Comparison of ENCODE assay signal across 29 mouse cellular contexts in the genomic region with DNA sequence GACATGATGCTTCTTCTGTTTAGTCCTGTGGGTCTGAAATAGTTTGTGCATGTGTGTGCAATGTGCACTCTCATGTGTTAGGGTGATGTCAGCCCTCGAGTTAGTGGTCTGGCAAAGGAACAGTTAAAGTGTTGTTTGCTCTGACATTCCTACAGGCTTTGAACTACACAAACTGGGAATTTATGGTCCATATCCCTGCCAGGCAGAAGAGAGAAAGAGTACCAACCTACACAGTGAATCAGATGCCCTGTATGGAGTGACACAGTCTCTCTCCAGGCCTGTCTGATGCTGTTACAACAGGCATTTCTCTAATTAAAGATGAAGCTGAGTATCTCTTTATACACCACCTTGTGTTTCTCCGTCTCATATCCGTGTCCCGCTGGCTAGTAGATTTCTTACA. TPM values are rescaled to one million over a fixed set of nuclear protein-coding genes. Genes with fewer than 3 reads are reported as not detected.
"Had no signal": no experiment of that assay in that cellular context is flagged by ENCODE, and none has a peak within 500 bp of the region (broad histone marks: within the 10 kb centered on the region; RNA-seq: fewer than 3 reads in every experiment).

No protein-coding gene starts in this region.

- H3K36me3 ChIP-seq: heart, embryonic 10.5 days; heart, embryonic 12.5 days; hindbrain, embryonic 10.5 days; hindbrain, embryonic 12.5 days; intestine, embryonic 15.5 days; limb, embryonic 13.5 days; limb, embryonic 15.5 days; liver, embryonic 12.5 days had no signal

- H3K9me3 ChIP-seq: heart, embryonic 10.5 days; heart, embryonic 12.5 days; hindbrain, embryonic 10.5 days; hindbrain, embryonic 12.5 days; intestine, embryonic 15.5 days; limb, embryonic 13.5 days; limb, embryonic 15.5 days; liver, embryonic 12.5 days had no signal

- H3K9ac ChIP-seq: heart, embryonic 12.5 days; hindbrain, embryonic 12.5 days; hindbrain, embryonic 14.5 days; intestine, embryonic 15.5 days; limb, embryonic 13.5 days; limb, embryonic 15.5 days; liver, embryonic 12.5 days; liver, embryonic 14.5 days had no signal

- H3K4me2 ChIP-seq: heart, embryonic 12.5 days; hindbrain, embryonic 12.5 days; hindbrain, embryonic 14.5 days; intestine, embryonic 15.5 days; limb, embryonic 13.5 days; limb, embryonic 15.5 days; liver, embryonic 12.5 days had no signal

- ATAC-seq: hindbrain, embryonic 16.5 days; inflammation-experienced regulatory T-cells, adult 6 months; intestine, embryonic 15.5 days; intestine, postnatal 0 days; liver, embryonic 12.5 days had no signal

- H3K27ac ChIP-seq: gastrocnemius, adult 2 months; heart, embryonic 10.5 days; hindbrain, embryonic 10.5 days; hindbrain, embryonic 12.5 days; hindbrain, embryonic 14.5 days; intestine, embryonic 15.5 days; layer of hippocampus, adult 2 months; limb, embryonic 13.5 days; limb, embryonic 15.5 days; liver, embryonic 12.5 days; liver, embryonic 14.5 days had no signal

- H3K4me3 ChIP-seq: gastrocnemius, adult 2 months; heart, embryonic 10.5 days; heart, embryonic 12.5 days; hindbrain, embryonic 10.5 days; hindbrain, embryonic 12.5 days; intestine, embryonic 15.5 days; layer of hippocampus, adult 2 months; limb, embryonic 13.5 days; limb, embryonic 15.5 days; liver, embryonic 12.5 days had no signal

- H3K27me3 ChIP-seq: heart, embryonic 12.5 days; hindbrain, embryonic 12.5 days; intestine, embryonic 15.5 days; limb, embryonic 13.5 days; limb, embryonic 15.5 days; liver, embryonic 12.5 days had no signal

- DNase-seq: gastrocnemius, adult 2 months; gastrocnemius, postnatal 10 days; gastrocnemius, postnatal 25 days; heart, adult 18-20 months; heart, postnatal 10 days; heart, postnatal 4 days; kidney, adult 2 months; kidney, adult 9 months; kidney, postnatal 10 days; kidney, postnatal 36 days; layer of hippocampus, adult 9-11 months; layer of hippocampus, postnatal 36 days; left cerebral cortex, postnatal 4 days had no signal

- H3K4me1 ChIP-seq: heart, embryonic 10.5 days; heart, embryonic 12.5 days; hindbrain, embryonic 10.5 days; hindbrain, embryonic 12.5 days; intestine, embryonic 15.5 days; liver, embryonic 12.5 days had no signal

RNA-seq across cellular contexts. Expression of a gene that starts 21.3 kb away (rescaled TPM):
- polyA plus RNA-seq: hindbrain, embryonic 10.5 days; hindbrain, embryonic 14.5 days; inflammation-experienced regulatory T-cells, adult 6 months; liver, adult 2 months; liver, embryonic 12.5 days; liver, embryonic 14.5 days; liver, embryonic 16.5 days had no signal
